Mouse (Mus musculus) urinary bladder, postnatal 36 days (tissue): ENCODE data around the gene 4930412O13Rik.

Experiments
- DNase-seq, 2 experiments: peaks; one replicate each; pipeline ENCODE4 v3.0.0; 2022; ENCODE audit warnings: low spot score in 2 of 2, mixed read lengths in 1 of 2

The 4930412O13Rik gene

DNA sequence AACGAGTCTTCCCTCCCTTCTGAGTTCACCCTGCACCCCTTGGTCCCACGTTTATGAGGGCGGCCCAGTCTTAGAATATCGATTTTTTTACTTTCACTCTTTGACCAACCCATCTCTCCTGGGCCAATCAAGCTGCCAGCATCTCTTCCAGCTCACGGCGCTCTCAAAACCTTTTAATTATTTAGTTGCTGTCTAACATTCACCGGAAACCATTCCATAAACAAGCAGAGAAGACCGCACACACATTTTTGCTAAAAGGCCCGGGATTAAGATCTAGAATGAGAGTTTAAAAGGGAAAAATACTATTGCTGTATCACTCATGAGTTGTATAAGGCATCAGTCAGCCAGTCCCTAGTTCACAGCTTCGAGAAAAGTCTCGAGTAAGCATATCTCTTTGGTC, 781 bp upstream of the 4930412O13Rik start:
- no peak for DNase-seq

DNA sequence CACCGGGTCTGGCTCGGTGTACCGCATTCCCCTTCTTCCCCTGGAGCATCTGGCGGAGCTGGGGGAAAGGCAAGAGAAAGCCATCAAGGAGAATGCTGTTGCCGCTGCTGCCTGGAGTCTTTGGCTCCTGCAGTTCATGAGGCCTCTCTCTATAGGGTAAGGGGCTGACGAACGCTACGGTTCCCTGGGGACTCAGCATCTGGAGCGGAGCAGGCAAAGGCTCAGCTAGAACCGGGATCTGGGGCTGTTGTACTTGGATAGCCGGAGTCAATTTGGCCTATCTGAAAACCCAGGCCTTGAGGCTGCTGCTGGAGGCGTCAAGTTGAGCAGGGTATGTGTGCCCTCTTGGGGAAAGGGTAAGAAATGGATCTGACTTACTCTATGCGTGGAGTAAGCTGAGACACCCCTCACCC, 565 bp downstream of the 4930412O13Rik start:
- DNase-seq = no peak

DNA sequence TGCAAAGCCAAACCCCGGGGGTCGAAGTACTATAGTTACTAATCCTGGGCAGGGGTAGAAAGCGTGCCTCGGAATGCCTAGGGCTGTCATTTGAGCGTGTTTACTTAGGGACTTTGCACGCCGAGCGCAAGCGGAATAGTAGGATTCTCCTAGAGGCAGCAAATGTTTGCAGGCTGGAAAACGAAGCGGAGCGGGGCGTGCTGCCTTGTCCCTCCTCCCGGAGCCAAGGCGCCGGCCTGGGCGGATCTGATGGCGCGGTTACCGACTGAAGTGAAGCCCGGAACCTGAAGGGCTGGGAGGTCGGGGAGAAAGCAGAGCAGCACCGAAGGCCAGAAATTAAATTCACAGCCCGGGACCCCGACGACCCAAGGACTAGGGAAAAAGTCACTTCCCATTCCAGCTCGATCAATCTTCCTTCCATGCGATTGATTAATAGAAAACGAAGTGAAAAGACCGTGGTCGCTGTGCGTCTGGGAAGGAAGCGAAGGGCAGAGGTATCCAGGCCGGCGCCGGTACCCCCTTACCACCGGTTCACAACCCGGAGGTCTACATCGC, 1.4 kb downstream of the 4930412O13Rik start:
- no peak for DNase-seq

DNA sequence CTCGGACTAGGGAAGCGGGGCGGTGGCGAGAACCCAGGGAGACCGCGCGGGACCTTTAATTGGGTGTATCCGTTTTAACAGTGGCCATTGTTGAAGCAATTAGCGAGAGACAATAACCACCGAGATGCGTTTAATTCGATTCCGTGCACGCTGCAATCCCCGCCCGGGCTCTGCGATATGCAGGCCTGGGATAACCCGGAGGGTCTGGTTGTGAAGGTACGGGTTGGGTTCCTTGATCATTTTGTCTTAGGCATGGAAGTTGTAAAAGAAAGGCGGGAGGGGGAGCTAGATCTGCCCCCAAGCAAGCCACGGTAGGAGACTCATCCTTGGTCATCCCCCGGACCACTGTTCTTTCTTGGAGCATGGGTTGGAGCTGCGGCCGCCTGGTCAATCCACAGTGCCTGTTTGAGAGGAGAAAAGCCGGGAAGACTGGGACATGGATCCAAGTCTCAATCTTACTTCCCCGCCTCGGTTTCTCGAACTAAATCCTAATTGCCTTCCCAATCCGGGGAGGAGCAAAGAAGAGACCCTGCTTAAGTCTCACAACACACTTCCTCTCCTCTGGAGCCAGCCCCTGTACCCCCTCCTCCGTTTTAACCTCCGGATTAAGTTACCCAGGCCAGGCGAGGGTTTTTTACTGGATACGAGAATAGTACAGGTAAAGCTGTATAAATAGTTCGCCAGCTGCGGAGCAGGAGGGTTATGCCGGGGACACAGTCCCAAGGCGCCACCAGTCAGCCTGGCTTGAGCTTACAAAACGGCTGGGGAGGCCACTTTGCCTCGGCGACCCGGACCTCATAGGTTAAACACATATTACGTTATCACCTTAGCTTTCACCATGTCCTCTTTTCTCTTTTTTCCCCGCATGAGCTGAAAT, 2.1 kb downstream of the 4930412O13Rik start:
- DNase-seq = no peak

DNA sequence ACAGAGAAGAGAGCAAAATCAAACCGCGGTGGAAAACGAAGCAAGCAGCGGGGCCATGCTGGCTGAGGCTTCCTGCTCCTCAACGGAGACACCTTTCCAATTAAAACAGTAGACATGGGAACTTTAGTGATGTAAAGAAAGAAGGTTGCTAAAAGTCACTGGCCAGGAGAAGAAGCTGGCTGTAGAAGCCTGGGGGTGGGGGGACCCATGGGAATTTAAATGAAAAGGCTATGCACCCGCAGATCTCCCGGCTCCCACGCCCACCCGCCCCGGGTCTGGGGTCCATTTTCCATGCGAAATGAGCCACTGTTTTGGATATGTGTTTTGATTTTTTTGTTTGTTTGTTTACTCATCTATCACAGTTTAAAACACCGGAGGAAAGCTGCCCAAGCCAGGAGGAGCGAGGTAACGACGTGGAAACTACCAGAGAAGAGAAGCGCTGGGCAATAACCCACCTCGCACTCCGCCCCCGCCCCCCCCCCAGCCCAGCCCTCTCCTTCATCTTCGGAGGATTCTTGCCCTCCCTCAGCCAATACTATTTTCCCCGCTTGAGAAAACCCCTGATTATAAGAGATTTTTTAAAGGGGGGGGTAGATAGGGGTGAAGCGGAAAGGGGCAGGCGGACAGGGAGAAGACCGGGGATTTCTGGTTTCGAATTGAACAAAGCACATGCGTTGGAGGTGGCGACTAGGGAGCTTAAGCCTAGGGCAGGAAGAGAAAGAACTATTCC, 2.9 kb downstream of the 4930412O13Rik start:
- DNase-seq = no peak

DNA sequence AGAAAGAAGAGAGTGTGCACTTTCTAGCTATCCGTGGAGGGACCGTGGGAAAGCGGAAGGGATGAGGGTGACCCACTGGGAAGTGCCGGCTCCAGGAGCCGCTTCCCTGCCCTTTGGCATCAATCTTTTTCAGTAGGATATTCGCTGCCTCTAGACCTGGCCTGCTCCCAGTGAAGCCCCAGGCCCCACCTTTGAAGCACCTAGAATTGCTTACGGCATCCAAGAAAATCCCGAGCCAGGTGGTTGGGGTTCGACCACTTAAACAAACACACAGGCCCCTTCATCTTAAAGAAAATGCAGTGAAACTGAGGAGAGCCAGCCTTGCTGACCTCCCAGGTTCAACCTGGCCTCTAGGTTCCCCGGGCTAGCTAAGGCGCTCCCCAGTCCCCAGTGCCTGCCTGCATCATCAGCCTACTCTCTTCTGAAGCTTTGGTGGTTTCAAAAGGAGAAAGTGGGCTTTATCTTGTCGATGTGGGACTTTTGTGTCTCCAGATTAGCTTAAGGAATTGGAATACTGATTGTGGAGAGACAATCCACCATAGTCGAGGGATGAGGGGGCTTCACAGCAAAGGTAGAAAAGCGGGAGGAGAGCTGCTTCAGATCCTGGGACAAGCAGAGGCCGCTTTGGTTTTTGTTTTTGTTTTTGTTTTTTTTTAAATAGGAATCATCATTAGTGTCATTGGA, 3.6 kb downstream of the 4930412O13Rik start:
- DNase-seq = no peak

DNA sequence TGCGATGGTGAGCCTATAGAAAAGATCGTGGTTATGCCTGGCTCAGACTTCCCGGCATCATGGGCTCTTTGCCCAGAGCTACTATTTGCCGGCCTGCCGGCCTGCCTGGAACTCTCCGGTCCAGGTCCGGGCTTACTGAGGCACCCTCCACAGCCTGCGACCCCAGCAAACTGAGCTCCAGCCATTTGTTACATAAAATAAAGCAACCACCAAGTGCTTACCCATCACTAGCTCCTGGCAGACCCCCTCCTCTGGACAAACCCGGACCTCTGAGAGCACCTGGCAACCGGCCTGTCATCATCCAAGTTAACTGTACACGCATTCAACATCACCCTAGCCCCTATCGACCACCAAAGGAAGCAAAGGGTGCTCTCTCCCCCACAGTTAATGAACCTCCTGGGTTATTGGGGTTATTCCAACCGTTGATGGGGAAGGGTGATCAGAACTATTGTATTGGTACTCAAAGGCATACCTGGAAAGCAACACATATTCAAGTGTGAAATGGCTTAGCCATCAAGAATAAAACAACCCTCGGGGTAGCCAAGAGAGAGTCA, 4.2 kb downstream of the 4930412O13Rik start:
- no peak for DNase-seq

DNA sequence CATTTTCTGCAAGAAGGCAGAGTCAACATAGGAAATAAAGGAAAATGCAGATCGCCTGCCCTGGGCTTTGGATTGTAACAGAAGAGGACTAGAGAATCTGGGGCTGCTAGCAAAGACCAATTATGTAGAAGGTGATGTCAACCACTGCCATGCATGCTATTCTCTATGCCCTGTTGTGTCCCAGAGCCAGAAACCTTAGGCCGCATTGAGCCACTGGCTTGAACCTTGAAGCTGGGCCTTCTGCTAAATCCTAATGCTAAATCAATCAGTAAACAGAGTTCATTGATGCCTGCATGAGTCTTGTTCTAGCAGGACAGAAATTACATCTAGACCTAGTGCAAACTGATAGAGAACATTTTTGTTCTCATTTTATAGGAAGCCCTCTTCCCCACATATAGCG, 5.0 kb downstream of the 4930412O13Rik start:
- DNase-seq = no peak

DNA sequence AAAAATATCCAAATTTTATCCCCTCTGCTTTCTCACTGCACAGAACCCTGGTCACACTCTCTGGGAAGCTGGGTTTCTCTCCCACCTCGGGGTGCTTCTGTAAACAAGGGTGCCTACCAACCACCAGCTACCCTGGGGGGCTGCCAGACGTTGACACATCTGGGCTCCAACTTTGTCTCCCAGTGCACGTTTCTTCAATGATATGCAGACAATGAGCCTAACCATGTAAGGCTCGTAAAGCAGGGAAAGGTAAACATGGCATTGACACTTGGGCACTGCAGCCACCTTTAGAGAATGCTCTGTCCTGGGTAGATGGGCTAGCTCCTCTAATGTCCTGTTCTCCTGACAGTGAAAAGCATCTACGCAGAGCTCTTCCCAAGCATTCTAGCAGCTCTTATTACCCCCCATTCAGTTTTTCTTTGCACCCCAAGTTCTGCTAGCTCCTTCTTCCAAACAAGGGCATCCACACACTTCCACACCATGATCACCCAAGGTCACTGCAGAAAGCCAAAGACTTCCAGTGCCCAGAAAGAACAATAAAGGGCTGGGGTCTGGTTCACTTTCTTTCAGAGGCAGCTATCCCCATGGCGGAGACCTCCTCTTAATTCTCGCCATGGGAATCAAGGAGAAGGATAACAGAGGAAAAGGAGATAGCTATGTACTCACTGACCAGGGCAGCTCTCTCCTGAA, 6.0 kb downstream of the 4930412O13Rik start:
- DNase-seq = no peak

DNA sequence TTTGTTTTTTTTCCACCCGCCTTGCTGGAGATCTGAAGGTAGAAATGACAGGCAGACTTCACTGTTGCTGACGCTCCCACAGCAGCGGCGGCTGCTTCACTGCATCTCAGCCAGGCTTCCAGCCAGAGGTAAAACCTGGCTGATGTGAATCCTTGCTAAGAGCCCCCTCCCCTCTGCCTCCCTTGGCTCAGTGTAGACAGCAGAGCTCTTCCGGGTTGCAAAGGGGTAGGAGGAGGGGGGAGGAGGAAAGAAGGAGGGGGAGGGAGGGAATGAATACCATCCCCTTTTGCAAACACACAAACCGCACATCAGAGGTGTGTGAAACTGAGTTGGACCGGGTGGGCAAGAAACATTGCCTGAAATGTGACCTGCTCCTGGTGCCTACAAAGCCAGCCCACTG, 6.6 kb downstream of the 4930412O13Rik start:
- no peak for DNase-seq

DNA sequence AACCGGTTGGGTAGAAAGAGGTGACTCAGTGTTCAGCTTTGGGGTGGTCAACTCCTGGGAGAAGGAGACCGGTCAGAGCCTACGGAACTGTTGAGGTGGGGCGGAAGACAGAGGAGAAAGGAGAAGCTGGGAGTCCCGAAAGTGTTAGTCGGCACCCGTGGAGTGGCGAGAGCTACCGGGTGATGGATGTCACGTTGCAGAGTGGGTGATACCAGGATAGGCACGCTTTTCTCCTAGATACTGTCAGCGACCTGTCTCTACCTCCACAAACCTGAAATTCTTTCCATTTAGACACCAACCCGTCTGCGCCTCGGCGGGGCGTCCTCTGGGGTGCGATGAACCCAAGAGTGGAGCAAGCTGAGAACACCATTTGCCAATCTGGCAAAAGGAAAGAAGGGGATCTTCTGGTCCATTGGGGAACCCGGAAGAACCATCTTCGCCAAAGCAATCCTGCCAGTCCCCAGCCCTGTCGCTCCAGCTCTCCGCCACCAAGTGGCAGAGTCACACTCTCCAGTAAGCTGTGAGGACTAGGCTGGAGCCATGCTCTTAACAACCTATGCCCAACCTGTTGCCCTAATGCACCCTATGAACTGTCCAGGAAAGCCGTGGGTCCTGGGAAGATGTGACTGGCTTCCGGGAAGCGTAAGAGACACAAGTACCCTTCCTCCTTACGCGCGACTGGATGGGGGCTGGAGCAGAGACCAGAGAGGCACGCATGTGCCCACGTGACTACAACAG, 8.0 kb downstream of the 4930412O13Rik start, which contains the start of gene 9230102O04Rik:
9230102O04Rik (minus strand) TSS at position 628 of the 738 bp plus-strand sequence.
- peak in 1 of 2 experiments; percentile 62 for DNase-seq

DNA sequence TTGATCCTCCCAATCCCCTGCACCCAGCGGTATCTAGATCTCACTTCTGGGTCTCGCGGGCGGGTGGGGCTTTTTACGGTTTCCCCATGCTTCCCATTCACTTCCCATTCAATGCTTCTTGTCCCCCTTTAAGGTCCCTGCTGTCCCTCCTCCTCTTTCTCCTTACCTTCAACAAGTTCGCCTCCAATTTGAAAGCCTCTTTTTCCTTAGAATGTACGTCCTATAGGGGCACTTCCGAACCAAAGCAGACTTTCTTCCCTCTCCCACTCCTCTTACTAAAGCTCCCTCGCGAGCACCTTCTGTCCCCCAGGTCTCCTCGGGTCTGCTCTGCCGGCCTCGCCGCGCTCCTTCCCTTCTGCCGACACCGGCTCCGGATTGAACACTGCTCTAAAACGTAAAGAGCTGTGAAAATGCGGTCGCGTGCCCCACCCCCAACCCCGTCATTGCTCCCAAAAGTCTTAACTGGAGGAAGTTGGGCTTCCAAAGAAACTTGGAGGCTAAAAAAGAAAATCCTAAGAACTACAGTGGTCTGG, 8.7 kb downstream of the 4930412O13Rik start, which contains the start of gene Gata3:
Gata3 (minus strand) TSS at position 384 of the 533 bp plus-strand sequence.
- DNase-seq = no peak

DNA sequence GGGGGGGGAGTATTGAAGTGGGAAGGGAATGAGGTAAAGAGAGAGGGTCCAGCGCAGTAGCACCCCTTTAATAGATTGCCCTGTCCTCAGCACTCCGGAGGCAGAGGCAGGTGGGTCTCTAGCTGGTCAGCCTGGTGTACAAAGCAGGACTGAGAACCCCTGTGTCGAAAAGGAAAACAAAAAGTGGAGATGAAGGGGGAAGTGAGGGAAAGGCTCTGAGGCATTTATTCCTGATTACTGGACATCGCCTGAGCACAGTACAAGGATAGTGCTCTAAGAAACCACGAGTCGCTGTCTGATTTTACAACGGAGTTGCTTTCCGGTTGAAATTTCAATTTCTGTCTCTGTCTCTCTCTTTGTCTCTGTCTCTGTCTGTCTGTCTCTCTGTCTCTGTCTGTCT, 9.2 kb downstream of the 4930412O13Rik start:
- DNase-seq = no peak

DNA sequence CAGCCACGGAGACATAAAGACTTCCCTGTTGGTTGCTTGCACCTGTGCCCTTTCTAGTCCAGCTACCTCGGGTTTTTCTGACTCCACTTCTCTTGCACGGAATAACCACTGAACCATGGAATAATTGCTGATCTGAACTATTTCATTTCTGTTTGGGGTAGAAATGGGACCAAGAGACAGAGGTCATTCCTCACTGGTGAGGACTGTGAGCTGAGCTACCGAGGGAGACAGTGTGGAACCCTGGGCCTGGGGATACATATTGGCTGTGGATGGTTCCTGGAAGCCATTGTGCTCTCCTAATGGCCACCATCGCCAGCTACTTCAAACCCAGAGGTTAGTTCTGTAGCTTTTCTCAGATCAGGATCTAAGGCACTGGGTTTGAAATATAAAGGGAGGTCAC, 9.9 kb downstream of the 4930412O13Rik start:
- no peak for DNase-seq

DNA sequence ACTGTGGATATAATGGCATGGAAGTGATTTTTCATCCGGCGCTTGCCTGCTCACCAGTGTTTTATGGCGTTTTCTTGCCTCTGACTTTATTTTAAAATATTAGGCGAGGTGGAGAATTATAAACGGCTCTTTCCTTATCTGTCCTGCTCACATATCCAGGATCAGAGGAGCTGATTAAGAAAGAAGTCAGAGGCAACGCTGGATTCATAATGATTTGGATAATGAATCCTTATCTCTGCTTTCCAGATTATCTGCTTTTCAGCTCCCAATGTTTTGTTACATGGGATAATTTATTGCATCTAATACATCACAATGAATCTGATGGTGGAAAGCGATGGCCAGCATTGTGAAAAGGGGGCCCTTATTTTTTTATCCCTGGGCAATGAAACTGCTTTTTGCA, 11.5 kb downstream of the 4930412O13Rik start:
- no peak for DNase-seq

DNA sequence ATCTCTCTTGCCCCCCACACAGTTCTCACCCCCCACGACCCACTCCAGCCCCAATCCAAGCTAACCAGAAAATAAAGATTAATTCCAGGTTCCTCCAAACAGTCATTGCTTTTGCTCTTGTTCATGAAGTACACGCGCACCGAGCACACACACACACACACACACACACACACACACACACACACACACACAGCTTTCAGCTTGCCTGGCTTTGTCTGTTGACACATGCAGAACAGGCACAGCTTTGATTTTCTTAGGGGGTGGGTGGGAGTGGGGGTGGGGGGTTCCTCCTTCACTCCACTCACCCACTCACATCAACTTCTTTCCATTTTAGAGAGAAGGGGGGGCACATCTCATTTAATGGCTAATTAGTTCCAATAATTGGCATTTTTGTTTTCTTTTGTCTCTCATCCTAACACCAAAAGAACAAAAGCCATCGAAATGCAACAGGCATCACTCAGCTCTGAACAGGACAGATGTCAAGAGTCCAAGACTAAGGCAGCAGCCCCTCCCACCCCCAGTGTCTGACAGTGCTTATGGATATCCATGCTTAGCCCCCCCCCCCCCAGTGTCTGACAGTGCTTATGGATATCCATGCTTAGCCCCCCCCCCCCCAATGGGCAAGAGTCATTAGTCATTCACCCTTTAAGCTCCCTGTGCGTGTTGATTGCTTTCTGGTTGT, 12.4 kb downstream of the 4930412O13Rik start:
- DNase-seq = no peak

DNA sequence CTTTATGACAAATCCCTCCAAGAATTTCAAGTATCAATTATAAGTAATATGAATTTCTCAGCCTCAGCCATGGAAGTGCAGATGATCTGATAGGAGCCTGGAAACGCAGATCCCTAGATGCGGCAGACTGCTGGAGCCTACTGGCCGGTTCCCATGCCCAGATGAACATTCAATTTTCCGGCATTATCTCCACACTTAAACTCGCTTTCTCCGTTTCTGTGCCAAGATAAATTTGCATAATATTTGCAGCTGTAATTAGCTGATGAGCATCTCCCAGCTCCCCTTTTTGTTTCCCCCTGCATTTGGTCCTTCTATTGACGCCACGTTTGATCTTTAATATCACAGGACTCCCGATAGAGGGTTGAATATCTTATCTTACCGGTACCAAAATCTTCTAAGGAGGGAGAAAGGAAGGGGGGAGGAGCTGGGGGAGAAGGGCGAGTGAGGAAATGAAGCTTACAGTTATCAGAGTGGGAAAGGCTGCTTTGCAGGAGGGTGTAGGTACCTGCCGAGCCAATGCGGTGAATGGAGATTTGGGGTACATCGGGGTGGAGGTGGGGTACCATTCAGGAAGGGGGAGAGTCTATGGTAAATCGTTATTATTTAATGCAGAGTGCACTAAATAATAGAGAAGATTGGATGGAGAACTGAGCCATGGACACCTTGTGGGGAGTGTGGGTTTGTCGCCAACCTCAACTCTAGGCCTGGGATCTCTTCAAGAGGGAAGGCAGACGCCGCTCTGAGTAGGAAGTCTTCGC, 14.0 kb downstream of the 4930412O13Rik start:
- no peak for DNase-seq

DNA sequence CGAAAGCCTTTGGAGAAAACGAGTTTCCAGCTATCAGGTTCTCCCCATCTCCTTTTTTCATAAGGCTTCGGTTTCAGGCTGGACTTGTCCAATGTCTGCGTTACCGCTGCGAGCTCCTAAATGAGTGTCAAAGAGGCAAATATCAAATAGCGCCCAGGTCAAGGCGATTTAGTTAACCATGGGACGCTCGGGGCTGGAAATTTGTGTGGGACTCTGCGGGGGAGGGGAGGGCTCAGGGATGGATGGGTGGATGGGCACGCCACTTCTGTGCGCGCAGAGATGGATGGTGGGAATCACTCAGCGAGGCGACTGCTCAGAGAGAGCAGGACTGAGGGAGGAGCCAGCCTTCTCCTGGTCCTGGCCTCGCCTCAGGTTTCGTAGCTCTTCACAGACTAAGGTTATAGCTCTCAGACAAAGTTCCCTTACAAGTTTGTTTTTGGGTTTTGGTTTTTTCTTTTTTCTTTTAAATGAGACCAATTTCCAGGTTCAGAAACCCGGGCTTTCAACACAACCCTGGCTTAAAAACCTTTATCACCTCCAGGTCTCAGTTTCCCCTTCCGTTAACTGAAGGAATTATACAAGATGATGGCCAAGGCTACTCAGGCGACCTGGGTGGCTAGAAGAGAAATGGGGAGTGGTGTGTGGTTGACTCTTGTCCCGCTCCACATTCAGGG, 15.2 kb downstream of the 4930412O13Rik start:
- no peak for DNase-seq
